Mouse (Mus musculus): Measurements from ENCODE around the gene Zfp790.
A peak's percentile ranks its signal among the peaks of the same experiment; 100 is the strongest.

Zfp790 gene

GRCm38 (mm10) chr7:29815910-29816429 lies at the start of gene Zfp790:
Gene Zfp790, plus strand, starts transcription at chr7:29816114.
- peak; percentile 95 for DNase-seq (ENCODE audit: low read depth, low spot score)

DNA sequence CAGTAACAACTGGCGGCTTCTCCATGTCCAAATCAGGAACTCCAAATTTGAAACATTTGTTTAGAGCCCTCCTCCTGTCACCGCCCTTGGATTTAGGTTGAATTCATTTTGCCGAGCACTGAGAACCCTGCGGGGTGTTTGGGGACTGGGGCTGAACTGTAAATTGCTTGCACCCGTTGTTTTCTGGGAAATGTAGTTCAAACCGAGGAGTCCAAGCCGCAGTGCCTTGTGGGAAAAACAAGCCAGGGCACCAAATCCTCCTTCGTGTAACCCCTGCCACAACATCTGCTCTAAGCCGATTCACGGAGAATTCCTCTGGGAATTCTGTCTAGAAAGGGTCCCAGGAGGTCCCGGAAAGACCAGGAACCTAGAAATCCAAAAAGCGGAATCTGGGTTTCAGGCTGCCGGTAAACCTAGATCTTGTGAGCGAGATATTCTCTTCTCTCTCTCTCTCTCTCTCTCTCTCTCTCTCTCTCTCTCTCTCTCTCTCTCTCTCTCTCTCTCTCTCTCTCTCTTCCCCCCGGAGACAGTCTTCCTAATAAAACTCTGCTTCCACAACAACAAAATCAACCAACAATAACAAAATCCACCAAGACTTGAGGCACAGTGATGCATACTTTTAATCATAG lies 48.7 kb upstream of the Zfp790 start:
- DNase-seq (ENCODE audit: low read depth, low spot score): peak; percentile 86

- DNase-seq (ENCODE audit: low read depth, low spot score): peak; percentile 90
These were observed 47.6 kb upstream of the Zfp790 start, which contains the start of gene Zfp84 for GRCm38 (mm10) chr7:29768090-29768900. Gene Zfp84, plus strand, starts transcription at chr7:29768552.

DNA sequence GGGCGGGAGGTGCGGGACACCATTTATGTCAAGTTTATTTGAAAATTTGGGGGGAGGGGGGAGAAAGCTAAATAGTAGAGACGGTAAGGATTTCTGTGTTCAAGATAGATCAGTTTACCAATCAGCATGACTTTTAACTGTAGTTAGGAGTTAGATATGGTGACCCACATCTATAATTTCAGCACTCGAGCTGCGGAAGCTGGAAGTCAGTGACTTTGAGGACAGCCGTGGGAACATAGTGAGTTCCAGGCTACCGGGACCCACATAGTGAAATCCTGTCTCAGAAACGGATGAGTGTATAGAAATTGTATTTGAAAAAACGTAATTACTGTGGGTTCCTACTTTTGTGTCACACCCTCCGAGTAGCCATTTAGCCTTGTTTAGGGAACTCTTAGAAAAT lies 46.9 kb upstream of the Zfp790 start:
- no peak for DNase-seq (ENCODE audit: low read depth, low spot score)

- DNase-seq (ENCODE audit: low read depth, low spot score): no peak
These were observed 42.4 kb upstream of the Zfp790 start for GRCm38 (mm10) chr7:29773503-29773902.

DNA sequence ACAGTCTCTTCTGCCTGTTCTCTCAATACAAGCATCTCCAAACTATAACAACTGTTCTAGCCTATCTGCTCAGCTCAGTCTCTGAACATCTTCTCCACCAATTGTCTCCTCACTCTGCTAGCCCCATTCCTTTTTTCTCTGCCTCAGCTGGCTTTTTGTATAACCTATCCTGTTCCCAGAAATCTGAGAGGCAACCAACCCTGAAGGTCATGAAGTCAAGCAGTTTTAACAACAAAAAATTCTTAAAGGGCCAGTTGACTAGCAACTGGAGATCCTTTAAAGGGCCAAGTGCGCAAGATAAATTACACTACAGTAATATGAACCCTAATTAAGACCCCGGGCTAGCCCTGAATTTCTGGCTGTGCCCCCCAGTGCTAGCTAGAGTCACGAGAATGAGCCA lies 41.5 kb upstream of the Zfp790 start:
- DNase-seq (ENCODE audit: low read depth, low spot score): no peak

DNA sequence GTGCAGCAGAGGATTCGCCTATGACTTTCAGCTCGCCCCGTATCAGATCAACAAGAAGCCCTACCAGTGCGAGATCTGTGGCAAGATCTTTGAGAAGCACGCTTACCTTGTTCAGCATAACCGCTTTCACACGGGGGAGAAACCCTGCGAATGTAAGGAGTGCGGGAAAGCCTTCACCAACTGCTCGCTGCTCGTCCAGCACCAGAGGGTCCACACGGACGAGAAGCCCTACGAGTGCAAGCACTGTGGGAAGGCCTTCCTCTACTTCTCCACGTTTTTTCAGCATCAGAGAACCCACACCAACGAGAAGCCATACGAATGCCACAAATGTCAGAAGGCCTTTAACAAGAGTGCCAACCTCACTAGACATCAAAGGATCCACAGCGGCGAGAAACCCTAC lies 39.3 kb upstream of the Zfp790 start:
- DNase-seq (ENCODE audit: low read depth, low spot score): no peak

DNA sequence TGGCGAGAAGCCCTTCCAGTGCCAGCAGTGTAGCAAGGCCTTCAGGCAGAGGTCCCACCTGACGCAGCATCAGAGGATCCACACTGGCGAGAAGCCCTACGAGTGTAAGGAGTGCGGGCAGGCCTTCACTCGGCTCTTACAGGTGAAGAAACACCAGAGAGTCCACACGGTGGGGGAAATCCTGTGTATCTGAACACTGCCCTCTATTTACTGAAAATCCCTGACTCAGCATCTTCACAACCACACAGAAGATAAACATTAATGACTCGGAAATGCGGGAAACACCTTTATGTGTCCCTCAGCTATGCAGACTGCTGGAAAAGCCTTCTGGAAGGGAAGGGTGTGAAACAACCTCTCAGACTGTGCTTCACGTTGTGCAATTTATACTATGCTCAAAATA lies 38.5 kb upstream of the Zfp790 start:
- no peak for DNase-seq (ENCODE audit: low read depth, low spot score)

- DNase-seq (ENCODE audit: low read depth, low spot score): peak; percentile 95
These were observed 31.9 kb upstream of the Zfp790 start, which contains the start of gene Zfp30 for GRCm38 (mm10) chr7:29783871-29784551. Gene Zfp30, plus strand, starts transcription at chr7:29783998.

- no peak for DNase-seq (ENCODE audit: low read depth, low spot score)
These were observed 30.9 kb upstream of the Zfp790 start for GRCm38 (mm10) chr7:29785023-29785422.

DNA sequence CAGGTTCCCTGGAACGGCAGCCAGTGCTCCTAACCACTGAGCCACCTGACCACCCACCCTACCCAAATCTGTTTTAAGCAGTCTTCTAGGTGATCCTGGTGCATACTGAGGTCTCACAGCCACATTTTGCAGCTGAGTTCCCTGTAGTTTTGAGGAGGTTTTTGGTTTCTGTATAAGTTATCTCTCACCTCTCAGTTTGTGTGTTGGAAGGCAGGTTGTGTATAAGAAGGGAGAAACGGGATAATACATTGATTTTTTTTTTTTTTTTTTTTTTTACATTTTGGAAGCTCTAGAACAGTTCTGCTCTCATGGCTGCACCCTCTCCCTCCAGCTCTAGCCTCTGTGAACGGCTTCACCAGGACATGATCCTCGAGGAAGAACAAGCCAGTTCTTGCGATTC lies 30.0 kb upstream of the Zfp790 start:
- no peak for DNase-seq (ENCODE audit: low read depth, low spot score)

DNA sequence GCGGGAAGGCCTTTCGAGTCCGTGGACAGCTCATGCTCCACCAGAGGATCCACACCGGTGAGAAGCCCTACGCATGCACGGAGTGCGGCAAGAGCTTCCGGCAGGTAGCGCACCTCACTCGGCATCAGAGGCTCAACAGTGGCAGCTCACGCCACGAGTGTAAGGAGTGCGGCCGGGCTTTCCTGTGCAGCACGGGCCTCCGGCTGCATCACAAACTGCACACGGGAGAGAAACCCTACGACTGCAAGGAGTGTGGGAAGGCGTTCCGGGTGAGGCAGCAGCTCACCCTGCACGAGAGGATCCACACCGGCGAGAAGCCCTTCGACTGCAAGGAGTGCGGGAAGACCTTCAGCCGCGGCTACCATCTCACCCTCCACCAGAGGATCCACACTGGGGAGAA lies 23.0 kb upstream of the Zfp790 start:
- no peak for DNase-seq (ENCODE audit: low read depth, low spot score)

GRCm38 (mm10) chr7:29807046-29807445 lies 8.9 kb upstream of the Zfp790 start:
- no peak for DNase-seq (ENCODE audit: low read depth, low spot score)

GRCm38 (mm10) chr7:29812244-29812643 lies 3.7 kb upstream of the Zfp790 start:
- DNase-seq (ENCODE audit: low read depth, low spot score): no peak

DNA sequence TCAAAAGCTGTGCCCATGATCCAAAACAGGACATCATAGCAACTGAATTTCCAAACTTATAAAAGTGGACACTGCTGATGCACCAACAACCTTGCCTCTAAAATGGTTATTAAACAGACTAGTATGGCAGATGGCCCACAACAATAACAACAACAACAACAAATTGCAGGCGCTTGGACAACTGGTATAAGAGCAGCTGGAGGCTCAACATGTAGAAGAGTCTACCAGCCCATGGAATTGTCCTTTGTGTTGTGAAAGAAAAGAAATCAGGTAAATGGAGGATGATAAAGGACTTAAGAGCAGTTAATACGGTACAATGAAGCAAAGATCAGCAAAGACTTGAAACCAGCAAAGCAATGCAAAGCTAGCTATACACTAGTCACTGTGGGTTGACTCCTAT lies 1.5 kb upstream of the Zfp790 start:
- DNase-seq (ENCODE audit: low read depth, low spot score): no peak

DNA sequence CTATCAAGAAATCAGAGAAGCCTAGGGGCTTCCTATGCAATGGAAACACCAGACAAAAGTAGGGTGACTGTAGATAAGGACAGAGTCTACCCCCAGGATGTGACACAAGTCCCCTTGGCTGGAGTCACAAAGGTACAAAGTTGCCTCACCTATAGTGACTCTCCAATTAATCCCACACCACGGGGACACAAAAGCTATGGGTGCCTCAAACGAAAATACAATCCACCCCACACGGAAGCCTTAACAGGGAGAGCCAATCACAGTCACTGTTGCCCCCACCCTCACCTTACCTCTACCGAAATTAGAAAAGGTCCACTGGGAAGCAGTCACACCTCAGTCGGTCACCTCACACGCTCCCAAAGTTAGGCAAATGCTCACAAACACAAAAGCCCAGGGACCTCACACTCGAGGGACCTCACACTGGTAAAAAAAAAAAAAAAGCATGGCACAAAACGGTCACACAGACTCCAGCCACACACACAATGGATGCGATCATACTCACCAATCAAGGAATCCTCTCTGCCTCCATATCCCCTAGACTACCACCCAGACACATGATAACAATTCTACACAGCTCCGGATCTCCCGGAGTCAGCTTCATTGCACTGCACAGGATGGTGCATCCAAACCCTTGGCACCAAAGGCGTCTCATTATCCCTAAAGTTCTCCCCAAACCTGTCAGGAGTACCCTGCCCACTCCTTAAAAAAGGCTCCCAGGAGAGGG lies 691 bp upstream of the Zfp790 start:
- no peak for DNase-seq (ENCODE audit: low read depth, low spot score)

DNA sequence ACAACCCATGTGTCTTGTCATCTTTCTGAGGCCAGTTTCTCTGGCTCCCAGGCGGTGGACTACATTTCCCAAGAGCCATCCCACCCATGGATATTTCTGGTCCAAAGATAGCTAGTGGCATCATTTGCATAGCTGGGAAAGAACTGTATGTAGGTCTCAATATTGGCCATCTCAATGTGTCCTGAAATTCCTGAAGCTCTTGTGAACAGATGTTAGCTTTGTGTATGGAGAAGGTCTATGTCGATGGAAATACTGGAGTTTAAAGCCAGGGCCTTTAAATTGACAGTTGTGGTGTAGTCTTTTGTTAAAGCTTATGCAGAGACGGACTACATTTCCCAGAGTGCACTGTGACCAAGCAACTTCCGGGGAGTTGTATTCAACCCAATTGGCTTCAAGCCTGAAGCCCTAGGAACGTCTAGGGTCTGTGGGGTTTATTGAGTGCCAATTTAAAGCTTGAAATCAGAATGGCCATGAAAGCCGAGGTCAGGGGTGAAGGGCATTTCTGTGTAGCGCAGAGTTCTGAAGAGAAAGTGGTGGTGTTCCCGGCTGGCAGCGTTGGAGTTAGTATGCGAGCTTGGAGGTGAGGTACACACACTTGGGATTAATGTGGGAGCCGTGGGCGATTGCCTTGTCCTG lies 2.8 kb downstream of the Zfp790 start:
- DNase-seq (ENCODE audit: low read depth, low spot score): peak; percentile 78

DNA sequence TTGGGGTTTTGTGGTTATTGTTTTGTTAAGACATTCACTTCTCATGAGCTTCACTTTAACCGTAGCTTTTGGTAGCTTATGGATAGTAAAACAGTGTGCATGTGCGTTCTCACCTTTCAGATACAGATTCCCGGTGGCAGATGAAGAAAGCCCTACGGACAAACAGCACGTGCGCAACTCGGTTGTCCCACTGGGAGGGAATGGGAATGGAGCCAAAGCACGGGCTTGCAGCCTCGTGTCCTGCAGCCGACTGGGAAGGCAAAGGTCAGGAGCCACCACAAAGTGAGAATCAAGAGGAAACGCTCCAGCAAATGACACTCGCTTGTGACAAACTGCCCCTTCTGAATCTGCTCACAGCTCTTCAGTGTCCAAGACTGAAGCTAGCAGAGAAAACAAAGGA lies 12.1 kb downstream of the Zfp790 start:
- no peak for DNase-seq (ENCODE audit: low read depth, low spot score)

DNA sequence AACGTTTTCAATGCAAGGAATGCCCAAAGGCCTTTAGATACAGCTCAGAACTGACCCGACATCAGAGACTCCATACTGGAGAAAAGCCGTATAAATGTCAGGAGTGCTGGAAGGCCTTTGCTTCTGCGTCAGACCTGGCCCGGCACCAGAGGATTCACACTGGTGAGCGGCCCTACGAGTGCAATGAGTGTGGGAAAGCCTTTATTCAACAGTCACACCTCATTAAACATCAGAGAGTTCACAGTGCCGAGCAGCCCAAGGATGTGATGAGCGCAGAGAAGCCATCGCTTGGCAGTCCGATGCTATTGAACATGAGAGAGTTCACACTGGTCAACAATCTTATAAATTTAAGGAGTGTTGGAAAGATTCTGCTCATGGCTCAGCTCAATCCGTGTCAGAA lies 13.9 kb downstream of the Zfp790 start:
- DNase-seq (ENCODE audit: low read depth, low spot score): no peak

DNA sequence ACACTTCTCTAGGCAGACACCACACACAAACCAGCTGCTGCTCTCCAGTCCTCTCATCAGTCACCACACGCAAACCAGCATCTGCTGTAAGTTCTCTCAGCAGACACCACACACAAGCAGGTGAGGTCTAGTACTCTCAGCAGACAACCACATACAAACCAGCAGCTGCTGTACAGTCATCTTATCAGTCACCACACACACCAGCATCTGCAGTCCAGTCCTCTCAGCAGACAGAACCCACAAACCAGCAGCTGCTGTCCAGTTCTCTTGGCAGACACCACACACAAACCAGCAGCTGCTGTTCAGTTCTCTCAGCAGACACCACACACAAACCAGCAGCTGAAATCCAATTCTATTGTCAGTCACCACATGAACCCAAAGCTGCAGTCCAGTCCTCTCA lies 20.9 kb downstream of the Zfp790 start:
- DNase-seq (ENCODE audit: low read depth, low spot score): no peak

DNA sequence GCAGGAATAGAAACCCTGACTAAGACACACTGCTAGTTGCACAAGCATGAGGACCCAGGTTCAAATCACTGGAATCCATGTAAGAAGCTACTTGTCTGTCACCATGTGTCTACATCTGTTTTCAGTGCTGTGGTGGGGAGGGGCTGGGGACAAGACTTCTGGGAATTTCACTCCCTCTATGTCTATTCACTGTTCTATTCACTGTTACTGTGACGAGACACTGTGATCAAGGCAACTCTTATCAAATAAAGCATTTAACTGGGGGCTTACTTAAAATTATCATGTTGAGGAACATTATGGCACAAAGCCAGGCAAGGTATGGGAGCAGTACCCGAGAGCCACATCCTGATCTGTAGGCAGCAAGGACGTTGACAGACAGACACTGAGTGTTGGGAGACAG lies 23.3 kb downstream of the Zfp790 start:
- no peak for DNase-seq (ENCODE audit: low read depth, low spot score)
